Mouse (Mus musculus) cerebellum, adult 9-11 months (tissue): ENCODE results near the gene Lbhd2.

Source experiments
- DNase-seq: peaks from one replicate; pipeline ENCODE4 v3.0.0; 2022

The Lbhd2 gene

GRCm38 (mm10) chr12:111411631-111412355 is 5.2 kb downstream of the Lbhd2 start:
- no peak for DNase-seq

GRCm38 (mm10) chr12:111412581-111413284 is 6.1 kb downstream of the Lbhd2 start:
- no peak for DNase-seq

- peak; percentile 86 for DNase-seq
These were observed 6.7 kb downstream of the Lbhd2 start for GRCm38 (mm10) chr12:111413300-111413699.

- no peak for DNase-seq
These were observed 10.5 kb downstream of the Lbhd2 start, which contains the start of gene Exoc3l4 for GRCm38 (mm10) chr12:111416921-111417779. TSS of gene Exoc3l4 (plus strand) at chr12:111417017.

- no peak for DNase-seq
These were observed 13.3 kb downstream of the Lbhd2 start for GRCm38 (mm10) chr12:111419918-111420317.

- no peak for DNase-seq
These were observed 14.5 kb downstream of the Lbhd2 start for GRCm38 (mm10) chr12:111420946-111421709.

- no peak for DNase-seq
These were observed 16.2 kb downstream of the Lbhd2 start for GRCm38 (mm10) chr12:111422852-111423251.

- no peak for DNase-seq
These were observed 17.0 kb downstream of the Lbhd2 start for GRCm38 (mm10) chr12:111423570-111424129.

- no peak for DNase-seq
These were observed 17.9 kb downstream of the Lbhd2 start for GRCm38 (mm10) chr12:111424547-111424946.

- DNase-seq: peak; percentile 70
These were observed 18.6 kb downstream of the Lbhd2 start for GRCm38 (mm10) chr12:111425258-111425657.

GRCm38 (mm10) chr12:111425789-111426460 is 19.3 kb downstream of the Lbhd2 start:
- peak; percentile 86 for DNase-seq

- no peak for DNase-seq
These were observed 21.0 kb downstream of the Lbhd2 start for GRCm38 (mm10) chr12:111427438-111428113.

- no peak for DNase-seq
These were observed 21.8 kb downstream of the Lbhd2 start for GRCm38 (mm10) chr12:111428364-111428763.

- no peak for DNase-seq
These were observed 22.6 kb downstream of the Lbhd2 start for GRCm38 (mm10) chr12:111428961-111429911.

GRCm38 (mm10) chr12:111430049-111430867 is 23.6 kb downstream of the Lbhd2 start:
- DNase-seq: no peak

GRCm38 (mm10) chr12:111430868-111431817 is 24.5 kb downstream of the Lbhd2 start:
- DNase-seq: no peak

GRCm38 (mm10) chr12:111432097-111432496 is 25.5 kb downstream of the Lbhd2 start:
- no peak for DNase-seq
